Mouse (Mus musculus) Patski (cell line): ENCODE data around the gene 4930412O13Rik. TPM values are rescaled to one million over a fixed set of nuclear protein-coding genes. Genes with fewer than 3 reads are reported as not detected.

ENCODE experiments used
- ATAC-seq: fragments of 100-300 bp; one replicate; pipeline ENCODE4 v1.8.0; 2021
- CTCF ChIA-PET: fragments of 350-600 bp; sonication (Branson Sonifier 250); formaldehyde crosslinking; loops from one replicate; lab custom pipeline; 2022; ENCODE audit warnings: inconsistent platforms; lab: Charles Lee
- POLR2A ChIA-PET: fragments of 350-600 bp; sonication (Branson Sonifier 250); formaldehyde crosslinking; loops from one replicate; lab custom pipeline; 2022; ENCODE audit warnings: antibody characterized with exemption, inconsistent platforms; lab: Charles Lee
- DNase-seq: peaks from one replicate; pipeline ENCODE4 v3.0.0-alpha.2; 2011; ENCODE audit warnings: low read depth, low spot score
- H3K27me3 ChIP-seq: fragments of 371-371 bp; one replicate; pipeline ENCODE4 v1.5.1; 2021
- CTCF ChIP-seq: fragments of 100-300 bp; IDR thresholded peaks from one replicate; pipeline ENCODE4 v1.5.1; 2021
- in situ Hi-C: fragments of 300-500 bp; cut with MboI; formaldehyde crosslinking; loops from 3 replicates; pipeline ENCODE4 v1.11.1; 2018; ENCODE audit warnings: low pct_unique_long_range_greater_than_20kb, mixed read lengths
- polyA plus RNA-seq: library from polyadenylated mRNA; unstranded; gene quantifications from one replicate; pipeline ENCODE4 v1.2.3, GENCODE M21; 2021

4930412O13Rik gene
- polyA plus RNA-seq, 1 experiment from 2014 or later: not detected

- CTCF ChIA-PET: interaction anchor here (0.8 kb wide), 1 partner anchor 254 kb away, joined by 3 read pairs; no protein-coding TSS in a partner anchor
- POLR2A ChIA-PET: interaction anchor here (1.3 kb wide), 1 partner anchor 407 kb away, joined by 3 read pairs; no protein-coding TSS in a partner anchor
- no peak for ATAC-seq
- H3K27me3 ChIP-seq: no peaks in the 10 kb centered on the region
- in situ Hi-C loops: no loop called here
- no peak for DNase-seq
- TF ChIP-seq CTCF: no peak
Observed at GRCm38 (mm10) chr2:9873757-9874156, 7.3 kb upstream of the 4930412O13Rik start.

GRCm38 (mm10) chr2:9874467-9875219 is 6.4 kb upstream of the 4930412O13Rik start:
- no peaks in the 10 kb centered on the region for H3K27me3 ChIP-seq
- TF ChIP-seq CTCF: no peak
- CTCF ChIA-PET: no interaction called here
- in situ Hi-C loops: loop anchor here (5.0 kb wide), 1 partner anchor 407 kb away; no protein-coding TSS in a partner anchor
- POLR2A ChIA-PET: interaction anchor here (1.3 kb wide), 1 partner anchor 408 kb away, joined by 3 read pairs; no protein-coding TSS in a partner anchor
- DNase-seq: no peak
- ATAC-seq: no peak

DNA sequence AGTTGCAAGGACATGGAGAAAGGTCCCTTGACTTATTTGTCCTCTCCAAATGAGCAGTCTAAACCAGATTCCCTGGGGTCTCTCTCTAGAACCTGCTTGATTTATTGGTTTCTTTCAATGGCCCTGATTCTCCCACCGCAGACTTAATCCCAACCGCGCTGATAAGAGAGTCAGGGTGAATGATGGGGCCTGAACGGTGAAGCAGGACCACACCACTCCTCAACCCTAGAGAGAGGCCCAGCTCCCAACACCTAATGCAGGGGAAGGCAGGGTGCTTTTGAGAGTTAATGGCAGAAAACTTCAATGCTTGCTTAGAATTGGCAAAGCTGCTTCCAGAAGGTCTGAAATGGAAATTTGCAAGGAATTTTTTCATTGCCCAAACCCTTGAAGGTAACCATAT is 5.8 kb upstream of the 4930412O13Rik start:
- CTCF ChIA-PET: no interaction called here
- DNase-seq: no peak
- no peak for ATAC-seq
- POLR2A ChIA-PET: no interaction called here
- H3K27me3 ChIP-seq: no peaks in the 10 kb centered on the region
- no peak for TF ChIP-seq CTCF
- in situ Hi-C loops: loop anchor here (5.0 kb wide), 1 partner anchor 408 kb away; no protein-coding TSS in a partner anchor

DNA sequence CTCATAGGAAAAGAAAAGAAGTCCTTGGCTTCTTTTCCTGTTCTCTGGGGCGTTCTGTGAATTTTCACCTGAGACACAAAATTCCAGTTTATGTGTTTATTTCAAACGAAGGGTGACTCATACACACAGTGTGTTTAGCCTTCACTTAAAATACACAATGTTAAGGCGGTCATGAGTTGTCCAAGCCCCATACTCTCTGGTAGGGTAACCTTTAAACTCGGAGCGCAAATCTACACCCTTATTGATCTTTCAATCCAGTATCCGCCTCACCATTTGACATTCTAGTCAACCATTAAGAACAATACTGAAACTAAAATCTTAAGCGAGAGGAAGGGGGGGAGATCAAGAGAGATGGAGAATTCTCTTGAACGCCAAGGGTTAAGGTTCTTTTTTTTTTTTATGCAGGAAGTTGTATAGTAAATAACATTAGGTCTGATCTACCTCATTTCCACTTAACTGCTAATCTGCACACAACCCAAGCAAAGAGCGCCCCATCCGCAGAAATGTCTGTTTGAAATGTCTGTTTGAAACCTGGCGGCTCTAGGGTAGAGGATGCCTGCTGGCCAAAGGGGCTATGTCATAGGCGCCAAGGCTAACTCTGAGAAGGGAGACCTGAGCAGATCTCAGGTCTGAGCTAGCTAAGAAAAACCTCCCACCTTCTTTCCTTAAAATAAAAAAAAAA is 5.2 kb upstream of the 4930412O13Rik start:
- no peak for TF ChIP-seq CTCF
- H3K27me3 ChIP-seq: no peaks in the 10 kb centered on the region
- in situ Hi-C loops: loop anchor here (5.0 kb wide), 1 partner anchor 409 kb away; no protein-coding TSS in a partner anchor
- ATAC-seq (no peak), DNase-seq (no peak)
- ChIA-PET CTCF (no interaction called here), POLR2A (no interaction called here)

GRCm38 (mm10) chr2:9876621-9877325 is 4.3 kb upstream of the 4930412O13Rik start:
- H3K27me3 ChIP-seq: no peaks in the 10 kb centered on the region
- DNase-seq (no peak), ATAC-seq (no peak)
- TF ChIP-seq CTCF: no peak
- ChIA-PET POLR2A (no interaction called here), CTCF (no interaction called here)
- in situ Hi-C loops: loop anchor here (5.0 kb wide), 1 partner anchor 409 kb away; no protein-coding TSS in a partner anchor

GRCm38 (mm10) chr2:9877326-9877690 is 3.7 kb upstream of the 4930412O13Rik start:
- POLR2A ChIA-PET: no interaction called here
- in situ Hi-C loops: loop anchor here (5.0 kb wide), 1 partner anchor 410 kb away; no protein-coding TSS in a partner anchor
- no peak for DNase-seq
- no peak for ATAC-seq
- no peaks in the 10 kb centered on the region for H3K27me3 ChIP-seq
- CTCF ChIA-PET: interaction anchor here (3.0 kb wide), 1 partner anchor 133 kb away, joined by 22 read pairs; no protein-coding TSS in a partner anchor
- TF ChIP-seq CTCF: no peak

DNA sequence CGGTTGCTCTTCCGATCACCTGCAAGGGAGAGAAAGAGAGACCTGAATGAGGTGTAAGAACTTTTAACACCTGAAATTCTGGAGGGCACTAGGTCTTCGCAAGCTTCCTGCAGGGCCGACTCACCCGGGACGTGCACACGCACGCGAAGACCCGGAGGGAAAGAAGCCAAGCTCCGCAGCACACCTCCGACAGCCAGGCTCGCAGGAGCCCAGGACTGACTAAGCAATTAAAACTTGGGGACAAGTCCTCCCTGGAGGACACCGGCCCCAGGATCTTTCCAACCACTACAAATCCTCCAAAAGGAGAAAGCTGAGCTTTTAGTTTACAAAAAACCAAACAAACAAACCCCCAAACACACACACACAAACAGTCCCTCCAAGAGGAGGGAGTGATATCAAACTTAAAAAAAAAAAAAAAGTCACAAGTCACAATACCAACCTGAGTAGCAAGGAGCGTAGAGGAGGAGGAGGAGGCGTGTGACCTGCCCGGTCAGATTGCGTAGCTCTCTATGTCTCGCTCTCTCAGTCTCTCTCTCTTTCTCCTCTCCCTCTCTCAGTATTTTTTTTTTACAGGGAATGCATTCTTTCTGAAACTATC is 3.0 kb upstream of the 4930412O13Rik start:
- CTCF ChIA-PET: interaction anchor here (3.0 kb wide), 1 partner anchor 132 kb away, joined by 22 read pairs; no protein-coding TSS in a partner anchor
- in situ Hi-C loops: loop anchor here (5.0 kb wide), 1 partner anchor 411 kb away; no protein-coding TSS in a partner anchor
- no peak for DNase-seq
- no peaks in the 10 kb centered on the region for H3K27me3 ChIP-seq
- POLR2A ChIA-PET: interaction anchor here (0.6 to 0.7 kb wide), 2 partner anchors 26 to 257 kb away, joined by 3 to 4 read pairs; no protein-coding TSS in a partner anchor
- ATAC-seq: no peak
- TF ChIP-seq CTCF: no peak

DNA sequence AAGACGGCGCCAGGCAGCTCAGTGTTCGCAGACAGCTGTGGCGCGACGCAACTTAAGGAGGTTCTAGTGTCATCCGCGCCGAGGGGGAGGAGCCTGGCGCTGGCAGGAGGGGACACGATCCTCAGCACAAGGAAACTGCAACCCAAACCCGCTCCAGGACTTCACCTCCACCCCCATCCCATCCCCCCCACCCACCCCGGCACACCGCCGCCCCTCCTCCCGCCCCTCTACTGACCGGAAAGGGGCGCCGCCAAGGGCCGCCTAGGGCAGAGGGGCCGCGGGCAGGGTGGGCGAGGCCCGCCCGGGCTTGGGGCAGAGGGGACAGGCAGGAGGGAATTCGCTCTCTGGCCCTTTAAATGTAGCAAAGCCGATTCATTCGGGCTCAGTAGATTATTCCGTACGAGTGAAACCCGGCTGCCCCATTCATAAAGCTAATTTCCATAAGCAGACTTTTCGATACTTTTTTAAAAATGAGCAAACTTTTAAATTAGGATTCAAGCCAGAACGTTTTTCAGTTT is 2.4 kb upstream of the 4930412O13Rik start:
- in situ Hi-C loops: loop anchor here (5.0 kb wide), 1 partner anchor 411 kb away; no protein-coding TSS in a partner anchor
- CTCF ChIA-PET: interaction anchor here (1.1 to 3.0 kb wide), 4 partner anchors 132 to 1131 kb away, joined by 3 to 22 read pairs (median 4); no protein-coding TSS in a partner anchor
- peak; percentile 10 for DNase-seq
- POLR2A ChIA-PET: no interaction called here
- no peak for TF ChIP-seq CTCF
- ATAC-seq: peak; percentile 36
- no peaks in the 10 kb centered on the region for H3K27me3 ChIP-seq

DNA sequence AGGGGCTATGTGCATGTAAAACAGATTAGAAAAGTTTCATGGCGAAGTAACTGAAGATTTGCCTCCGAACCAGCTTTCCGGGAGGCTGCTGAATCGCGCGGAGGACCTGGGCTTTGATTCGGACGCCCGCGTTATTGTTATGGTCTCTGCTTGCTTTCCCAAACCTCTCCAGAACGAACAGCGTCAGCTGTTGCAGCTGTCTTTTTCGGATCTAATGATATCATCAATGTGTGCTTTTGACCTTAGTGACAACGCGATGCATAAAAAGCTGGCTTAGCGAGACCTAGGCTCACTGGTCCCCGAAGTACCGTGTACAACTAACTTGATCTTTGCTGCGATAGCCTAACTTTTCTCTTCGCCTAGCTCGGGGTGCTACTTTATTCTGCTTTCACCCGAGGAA is 2.0 kb upstream of the 4930412O13Rik start:
- CTCF ChIA-PET: interaction anchor here (1.1 to 3.0 kb wide), 5 partner anchors 12 to 1131 kb away, joined by 3 to 22 read pairs (median 3); no protein-coding TSS in a partner anchor
- POLR2A ChIA-PET: no interaction called here
- no peaks in the 10 kb centered on the region for H3K27me3 ChIP-seq
- in situ Hi-C loops: loop anchor here (5.0 kb wide), 1 partner anchor 412 kb away; no protein-coding TSS in a partner anchor
- ATAC-seq (peak; percentile 46), DNase-seq (peak; percentile 34)
- no peak for TF ChIP-seq CTCF
